Mouse (Mus musculus): ENCODE data around the gene Esr1.

GRCm38 (mm10) chr10:5032192-5033048 lies 421.0 kb downstream of the Esr1 start:
- TF ChIP-seq CTCF (IDR thresholded peaks at IDR 0.05; ENCODE audit: low read depth, low read length) (no peak), POLR2A (IDR thresholded peaks at IDR 0.05; ENCODE audit: extremely low read depth, insufficient read depth, low read length) (no peak)
